Mouse (Mus musculus): Measurements from ENCODE around the gene Nrip2.
A peak's percentile ranks its signal among the peaks of the same experiment; 100 is the strongest.

The Nrip2 gene

DNA sequence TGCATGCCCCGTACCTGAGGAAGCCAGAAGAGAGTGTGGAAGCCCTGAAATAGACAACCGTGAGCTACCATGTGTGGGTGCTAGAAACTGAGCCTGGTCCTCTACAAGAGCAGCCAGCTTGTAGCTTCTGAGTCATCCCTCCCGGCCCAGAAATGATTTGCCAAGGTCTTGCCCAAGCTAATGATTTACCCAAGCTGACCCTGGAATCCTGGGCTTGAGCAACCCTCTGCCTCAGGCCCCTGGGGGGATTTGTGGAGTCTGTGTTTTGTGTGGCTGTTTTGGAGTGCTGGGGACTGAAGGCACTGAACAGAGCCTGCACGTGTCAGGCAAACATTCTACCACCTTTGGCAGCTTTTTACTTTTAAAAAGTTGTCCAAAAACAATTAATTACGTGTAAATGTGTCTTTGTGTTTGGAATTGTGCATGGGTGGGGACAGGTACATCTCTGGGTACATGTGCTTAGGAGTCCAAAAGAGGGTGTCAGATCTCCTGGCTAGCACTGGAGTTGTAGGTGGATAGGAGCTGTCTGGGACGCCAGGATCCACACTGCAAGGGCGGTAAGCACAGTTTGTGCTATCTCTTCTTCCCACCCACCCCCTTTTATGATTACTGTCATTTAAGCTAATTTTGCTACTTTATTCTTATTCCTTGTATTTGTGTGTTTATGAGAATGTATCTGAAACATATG lies 1.4 kb upstream of the Nrip2 start:
- DNase-seq (ENCODE audit: low read depth, low spot score): no peak

DNA sequence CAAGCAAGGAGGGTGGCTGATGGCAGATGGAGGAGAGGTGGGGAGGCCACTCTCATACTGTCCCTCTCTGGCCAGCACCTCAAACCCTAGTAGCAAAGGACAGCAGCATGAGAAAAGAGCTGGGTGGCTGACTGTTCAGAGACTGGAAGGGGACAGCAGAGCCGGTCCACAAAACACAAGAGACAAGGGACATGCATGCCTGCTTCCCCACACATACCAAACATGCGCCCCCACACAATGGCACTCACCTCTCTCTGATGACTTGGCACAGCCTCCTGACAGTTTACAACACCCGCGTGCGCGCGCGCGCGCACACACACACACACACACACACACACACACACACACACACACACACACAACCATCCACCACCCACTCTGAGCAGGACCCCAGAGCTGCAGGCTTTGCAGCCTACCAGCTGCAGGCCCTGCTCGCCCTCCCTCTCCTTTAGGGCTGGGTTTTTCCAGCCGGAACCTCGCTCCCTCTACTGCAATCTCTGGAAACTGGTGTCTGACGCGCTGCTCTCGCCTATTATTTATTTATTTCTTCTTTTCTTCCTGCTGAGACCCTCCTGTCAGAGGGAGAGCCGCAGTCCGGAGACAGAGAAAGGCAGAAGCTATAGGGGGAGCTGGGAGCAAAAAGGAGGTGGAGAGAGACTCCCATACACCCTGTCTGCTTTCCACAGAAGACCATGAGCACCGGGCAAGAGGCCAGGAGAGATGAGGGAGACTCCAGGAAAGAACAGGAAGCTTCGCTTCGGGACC lies 507 bp downstream of the Nrip2 start:
- no peak for DNase-seq (ENCODE audit: low read depth, low spot score)

DNA sequence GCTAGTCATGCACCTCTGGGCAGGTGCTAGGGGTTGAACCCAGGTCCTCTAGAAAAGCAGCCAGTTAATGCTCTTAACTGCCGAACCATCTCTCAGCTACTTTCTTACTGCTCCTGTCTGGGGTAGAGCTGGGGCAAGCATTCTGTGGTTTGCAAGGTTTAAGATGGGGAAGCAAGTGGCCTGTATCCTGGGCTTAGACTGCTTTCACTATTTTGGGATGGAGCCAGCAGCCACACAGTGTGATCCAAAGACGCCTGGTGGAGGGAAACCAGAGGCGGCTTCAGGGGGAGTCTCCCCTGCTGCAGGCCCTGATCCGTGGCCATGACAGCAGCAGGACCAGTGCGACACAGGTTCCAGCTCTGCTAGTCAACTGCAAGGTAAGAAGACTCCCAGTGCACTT lies 5.6 kb downstream of the Nrip2 start:
- no peak for DNase-seq (ENCODE audit: low read depth, low spot score)

DNA sequence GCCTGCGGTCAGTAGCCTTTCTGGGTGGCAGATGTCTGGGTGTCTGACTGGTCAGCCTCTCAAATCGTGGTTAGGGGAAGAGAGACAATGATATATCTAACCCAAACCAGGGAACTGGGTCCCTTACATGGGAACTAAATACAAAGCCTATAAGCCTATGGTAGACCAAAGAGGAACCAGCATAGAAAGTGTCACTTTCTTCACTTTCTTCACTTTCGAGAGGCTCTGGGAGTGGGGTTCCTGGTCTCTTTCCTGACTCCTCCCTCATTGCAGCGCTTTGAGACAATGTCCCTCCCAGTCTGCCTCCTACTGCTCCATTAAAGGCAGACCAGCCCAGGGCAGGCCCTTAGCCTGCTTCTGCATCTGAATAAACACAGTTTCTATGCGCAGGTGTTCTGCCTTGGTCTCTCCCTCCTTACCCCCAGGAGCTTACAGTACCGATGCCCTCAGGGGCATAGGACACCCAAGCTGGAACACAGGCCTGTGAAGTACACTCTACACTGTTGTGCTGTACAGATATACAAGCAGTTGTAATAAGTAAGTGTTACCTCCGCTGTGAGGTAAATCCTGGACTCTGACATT lies 9.5 kb downstream of the Nrip2 start:
- DNase-seq (ENCODE audit: low read depth, low spot score): no peak

DNA sequence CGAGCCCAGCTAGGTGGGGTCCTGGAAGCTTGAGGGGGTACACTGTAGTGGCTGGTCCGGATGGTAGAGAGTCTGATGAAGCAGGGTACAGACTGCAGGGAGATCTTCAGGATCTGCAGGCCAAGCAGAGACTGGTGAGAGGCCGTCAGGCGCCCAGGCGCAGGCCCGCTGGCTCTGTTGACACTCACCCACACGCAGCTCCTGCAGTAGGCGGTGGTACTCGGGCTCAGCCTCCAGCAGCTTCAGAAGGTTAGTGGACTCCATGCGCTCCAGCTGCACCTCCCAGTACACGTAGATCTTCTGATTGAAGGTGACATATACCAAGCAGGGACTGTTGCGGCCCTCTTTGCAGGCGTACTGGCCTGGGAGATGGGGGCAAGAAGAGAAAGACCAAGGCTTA lies 11.2 kb downstream of the Nrip2 start:
- DNase-seq (ENCODE audit: low read depth, low spot score): no peak

DNA sequence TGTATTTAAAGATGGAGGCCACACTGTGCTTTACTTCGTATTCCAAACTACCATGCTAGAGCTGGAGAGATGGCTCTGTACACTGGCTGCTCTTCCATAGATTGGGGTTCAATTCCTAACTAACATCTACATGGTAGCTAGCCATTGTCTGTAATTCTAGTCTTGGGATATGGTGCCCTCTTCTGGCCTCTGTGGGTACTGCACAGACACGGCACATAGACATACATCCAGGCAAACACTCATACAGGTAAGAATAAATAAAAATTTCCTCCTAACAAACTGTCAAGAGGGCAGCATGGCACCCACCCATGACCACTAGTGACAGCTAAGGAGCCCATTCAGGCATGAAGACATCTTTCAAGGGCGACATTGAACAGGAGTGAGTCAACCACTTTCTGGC lies 12.0 kb downstream of the Nrip2 start:
- peak; percentile 61 for DNase-seq (ENCODE audit: low read depth, low spot score)

DNA sequence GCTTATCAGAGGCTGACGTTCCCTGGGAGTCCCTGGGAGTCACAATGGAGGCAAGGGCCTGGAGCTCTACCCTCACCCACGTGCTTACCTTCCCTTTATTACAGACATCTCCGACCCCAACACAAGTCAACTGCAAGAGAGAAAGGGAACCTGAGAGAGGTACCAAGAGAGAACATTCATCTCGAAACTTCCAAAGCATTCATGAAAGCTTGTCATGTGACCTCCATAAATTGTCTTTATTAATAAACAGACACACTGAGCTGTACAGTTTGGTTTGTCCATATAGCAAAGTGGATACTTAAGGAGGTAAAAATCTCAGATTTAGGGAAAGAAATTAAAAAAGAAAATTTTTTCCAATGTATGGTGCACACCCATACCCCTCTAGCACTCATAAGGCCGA lies 17.1 kb downstream of the Nrip2 start:
- no peak for DNase-seq (ENCODE audit: low read depth, low spot score)

DNA sequence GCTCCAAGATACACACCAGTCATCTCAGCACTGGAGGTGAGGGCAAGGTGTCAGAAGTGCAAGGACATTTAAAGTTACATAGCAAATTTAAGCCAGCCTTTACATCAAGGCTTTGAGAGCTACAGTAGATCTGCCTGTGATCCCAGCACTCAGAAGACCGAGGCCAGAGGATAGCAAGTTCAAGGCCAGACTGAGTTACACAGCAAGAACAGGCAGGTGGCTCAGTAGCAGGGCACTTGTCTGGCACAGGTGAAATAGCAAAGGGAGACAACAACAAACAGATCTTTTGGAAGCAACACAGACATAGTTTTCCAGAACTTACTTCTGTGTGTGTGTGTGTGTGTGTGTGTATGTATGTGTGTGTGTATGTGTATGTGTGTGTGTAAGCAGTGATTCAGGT lies 19.0 kb downstream of the Nrip2 start:
- DNase-seq (ENCODE audit: low read depth, low spot score): no peak

DNA sequence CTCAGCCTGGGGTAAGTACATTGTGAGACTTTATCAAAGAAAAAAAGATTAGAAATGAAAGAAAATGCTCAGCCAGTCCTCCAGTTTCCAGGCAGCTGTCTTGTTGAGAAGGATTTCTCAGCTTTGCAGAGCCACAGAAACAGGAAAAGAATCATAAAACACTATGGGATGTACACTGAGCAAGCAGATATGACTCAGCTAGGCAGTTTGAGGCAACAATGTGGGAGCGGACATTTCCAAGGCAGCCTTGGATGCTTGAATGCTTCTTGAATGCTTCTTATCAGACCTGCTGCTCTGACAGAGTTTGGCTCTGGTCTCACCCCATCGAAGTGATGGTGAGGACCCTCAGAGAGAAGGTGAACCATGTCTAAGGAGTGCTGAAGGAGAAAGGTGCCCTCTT lies 21.9 kb downstream of the Nrip2 start:
- no peak for DNase-seq (ENCODE audit: low read depth, low spot score)

DNA sequence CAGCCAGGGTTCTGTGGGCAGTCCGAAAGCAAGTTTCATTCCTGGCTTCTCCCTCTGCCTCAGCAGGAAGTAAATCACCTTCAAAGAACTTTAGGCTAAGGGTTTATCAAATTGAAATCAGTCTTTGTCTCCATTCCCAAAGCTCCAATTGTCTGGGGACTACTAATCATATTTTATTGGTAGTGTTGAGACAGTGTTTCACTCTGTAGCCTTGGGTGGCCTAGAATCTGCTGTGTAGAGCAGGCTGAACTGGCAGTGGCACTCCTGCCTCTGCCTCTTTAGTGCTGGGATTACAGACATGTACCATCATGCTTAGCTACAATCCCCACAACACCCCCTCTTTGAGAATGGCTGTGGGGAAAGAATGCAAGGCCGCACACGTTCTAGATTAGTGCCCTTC lies 22.4 kb downstream of the Nrip2 start:
- DNase-seq (ENCODE audit: low read depth, low spot score): no peak

DNA sequence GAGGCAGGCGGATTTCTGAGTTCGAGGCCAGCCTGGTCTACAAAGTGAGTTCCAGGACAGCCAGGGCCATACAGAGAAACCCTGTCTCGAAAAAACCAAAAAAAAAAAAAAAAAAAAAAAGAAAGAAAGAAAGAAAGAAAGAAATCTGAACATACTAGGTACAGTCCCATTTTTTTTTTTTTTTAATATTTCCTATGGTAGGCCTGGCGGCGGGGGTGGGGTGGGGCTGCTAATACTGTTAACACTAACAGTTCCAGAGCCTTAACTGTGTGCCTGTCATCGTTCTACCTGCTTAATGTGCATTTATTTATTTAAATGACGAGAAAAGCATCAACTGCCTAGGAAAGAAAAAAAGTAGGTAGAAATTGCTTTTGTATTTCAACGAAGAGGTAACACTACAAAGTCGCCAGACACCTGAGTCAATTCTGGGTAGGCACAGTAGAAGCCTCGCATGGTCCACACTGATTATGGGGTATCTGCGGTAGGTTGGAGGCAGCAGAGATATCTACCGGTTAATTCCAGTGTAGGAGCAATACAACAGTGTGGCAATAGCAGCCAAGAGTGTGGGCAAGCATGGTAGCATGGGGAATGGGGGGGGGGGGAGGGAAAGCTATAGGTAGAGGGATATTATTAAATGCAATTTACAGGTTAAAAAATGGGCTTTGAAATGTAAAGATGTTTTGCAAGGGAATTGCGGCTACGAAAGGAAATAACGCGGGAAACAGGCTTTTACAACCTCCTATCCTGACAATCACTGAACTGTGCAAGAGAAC lies 24.6 kb downstream of the Nrip2 start:
- no peak for DNase-seq (ENCODE audit: low read depth, low spot score)

DNA sequence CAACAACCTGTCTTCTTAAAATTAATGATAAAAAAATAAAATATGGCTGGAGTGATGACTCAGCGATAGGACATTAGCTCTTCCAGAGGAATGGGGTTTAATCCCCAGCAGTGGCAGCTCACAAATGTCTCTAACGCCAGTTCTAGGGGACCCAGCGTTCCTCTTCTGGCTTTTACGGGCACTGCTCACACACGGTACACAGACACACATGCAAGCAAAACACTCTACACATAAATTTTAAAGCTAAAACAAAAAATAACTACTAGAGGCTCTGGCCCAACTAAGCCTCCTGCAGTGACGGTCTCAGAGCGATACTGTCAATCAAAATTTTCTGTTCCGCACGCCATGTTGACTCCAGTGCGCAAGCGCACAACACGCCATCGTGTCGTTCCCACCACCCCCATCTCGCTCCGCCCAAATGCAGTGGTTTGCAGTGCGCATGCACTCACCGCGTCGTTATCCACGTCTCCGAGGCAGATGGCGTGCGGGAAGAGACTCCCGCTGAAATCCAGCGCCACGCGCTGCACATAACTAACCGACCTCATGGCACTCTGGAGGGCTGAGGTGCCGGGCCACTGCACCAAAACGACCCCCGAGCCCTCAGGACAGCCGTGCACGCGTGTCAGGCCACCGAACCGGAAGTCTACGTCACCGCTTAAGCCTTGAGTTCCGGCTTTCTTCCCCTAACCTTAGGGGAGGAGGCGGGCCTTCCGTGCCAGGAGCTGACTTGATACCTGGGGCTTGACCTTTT lies 25.3 kb downstream of the Nrip2 start, which contains the start of gene Itfg2:
Gene Itfg2, minus strand, starts transcription at position 663 of the 751 bp plus-strand sequence.
- peak; percentile 97 for DNase-seq (ENCODE audit: low read depth, low spot score)

DNA sequence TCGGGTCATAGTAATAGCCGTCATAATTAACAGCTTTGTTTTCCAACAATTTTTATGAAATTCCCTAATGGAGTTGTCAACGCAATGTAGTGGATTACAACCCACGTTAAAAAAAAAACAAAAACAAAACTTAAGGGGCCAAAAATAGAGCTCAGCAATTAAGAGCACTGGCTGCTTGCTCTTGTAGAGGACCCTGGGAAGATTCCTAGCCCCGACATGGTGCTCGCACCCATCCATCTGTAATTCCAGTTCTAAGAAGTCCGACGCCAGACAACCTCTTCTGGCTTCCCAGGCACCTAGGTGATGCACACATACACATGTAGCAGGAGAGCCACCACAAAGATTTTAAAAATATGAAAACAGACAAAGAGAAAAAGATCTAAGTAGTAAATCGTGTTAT lies 25.9 kb downstream of the Nrip2 start:
- DNase-seq (ENCODE audit: low read depth, low spot score): no peak

DNA sequence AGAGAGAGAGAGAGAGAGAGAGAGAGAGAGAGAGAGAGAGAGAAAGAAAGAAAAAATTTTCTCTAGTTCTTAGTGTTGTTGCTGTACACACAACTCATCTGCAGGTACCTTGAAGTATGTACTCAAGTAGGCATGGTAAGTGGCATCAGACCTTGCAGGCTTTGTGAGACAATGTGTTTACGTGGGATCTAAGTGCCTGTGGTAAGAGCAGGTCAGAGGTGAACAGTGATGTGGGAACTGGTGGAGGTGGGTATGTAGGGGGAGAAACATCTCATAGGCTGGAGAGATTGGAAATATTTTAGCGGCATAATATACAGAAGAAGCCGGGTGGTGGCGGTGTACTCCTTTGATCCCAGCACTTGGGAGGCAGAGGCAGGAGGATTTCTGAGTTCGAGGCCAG lies 28.5 kb downstream of the Nrip2 start:
- DNase-seq (ENCODE audit: low read depth, low spot score): no peak

DNA sequence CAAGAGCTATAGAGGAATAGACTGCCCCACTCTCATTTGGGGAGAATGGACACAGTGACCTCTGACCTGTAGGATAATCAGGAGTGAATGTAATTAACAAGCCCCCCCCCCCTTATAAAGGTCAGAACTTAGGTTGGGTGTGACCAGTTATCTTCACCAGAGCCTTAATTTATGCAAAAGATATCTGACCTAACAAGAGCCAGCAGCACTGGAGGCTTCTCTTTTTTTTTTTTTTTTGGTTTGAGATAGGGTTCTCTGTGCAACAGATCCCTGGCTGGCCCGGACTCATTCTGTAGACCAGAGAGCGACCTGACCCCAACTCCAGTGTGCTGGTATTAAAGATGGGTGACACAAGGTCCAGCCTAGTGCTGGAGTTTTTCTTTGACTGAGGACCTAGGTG lies 30.2 kb downstream of the Nrip2 start:
- no peak for DNase-seq (ENCODE audit: low read depth, low spot score)

DNA sequence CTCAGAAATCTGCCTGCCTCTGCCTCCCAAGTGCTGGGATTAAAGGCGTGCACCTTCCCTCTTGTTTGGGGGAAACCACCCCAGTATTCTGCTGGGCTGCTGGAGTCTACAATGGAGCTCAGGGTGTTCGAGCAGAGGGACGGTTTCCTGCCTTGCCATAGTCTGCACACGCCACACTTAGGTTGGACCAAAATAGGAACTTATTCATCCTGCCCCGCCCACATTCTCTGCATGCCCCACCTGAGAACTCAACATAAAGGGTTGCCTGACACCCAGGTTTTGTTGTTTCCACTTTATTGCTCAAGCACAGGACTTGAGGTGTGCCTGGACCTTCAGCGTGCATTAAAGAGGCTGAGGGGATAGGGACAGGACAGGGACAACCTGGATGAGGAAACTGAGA lies 30.7 kb downstream of the Nrip2 start:
- DNase-seq (ENCODE audit: low read depth, low spot score): no peak

DNA sequence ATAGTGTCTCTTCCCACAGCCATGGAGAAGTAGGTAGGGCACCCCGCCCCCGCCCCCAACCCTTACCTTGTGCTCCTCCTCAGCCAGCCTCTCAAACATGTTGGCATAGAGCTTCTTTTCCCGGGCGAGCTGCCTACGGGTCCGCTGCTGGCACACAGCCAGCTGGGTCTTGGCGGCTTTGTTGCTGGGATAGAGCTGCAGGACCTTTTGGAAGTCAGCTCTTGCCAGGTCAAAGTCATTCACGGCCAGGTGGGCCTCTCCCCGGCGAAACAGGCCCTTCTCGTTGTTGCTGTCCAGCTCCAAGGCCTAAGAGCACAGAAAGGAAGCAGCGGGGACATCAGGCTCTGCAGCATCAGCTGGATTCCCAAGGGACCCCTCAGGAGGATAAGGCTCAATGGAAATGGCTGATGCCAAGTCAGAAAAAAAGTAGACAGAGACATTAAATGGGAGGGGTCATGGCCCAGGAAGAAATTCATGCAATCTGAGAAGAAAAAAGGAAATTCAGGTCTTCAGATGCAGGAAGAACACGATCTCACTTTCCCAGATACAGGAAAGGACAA lies 33.3 kb downstream of the Nrip2 start:
- DNase-seq (ENCODE audit: low read depth, low spot score): no peak

DNA sequence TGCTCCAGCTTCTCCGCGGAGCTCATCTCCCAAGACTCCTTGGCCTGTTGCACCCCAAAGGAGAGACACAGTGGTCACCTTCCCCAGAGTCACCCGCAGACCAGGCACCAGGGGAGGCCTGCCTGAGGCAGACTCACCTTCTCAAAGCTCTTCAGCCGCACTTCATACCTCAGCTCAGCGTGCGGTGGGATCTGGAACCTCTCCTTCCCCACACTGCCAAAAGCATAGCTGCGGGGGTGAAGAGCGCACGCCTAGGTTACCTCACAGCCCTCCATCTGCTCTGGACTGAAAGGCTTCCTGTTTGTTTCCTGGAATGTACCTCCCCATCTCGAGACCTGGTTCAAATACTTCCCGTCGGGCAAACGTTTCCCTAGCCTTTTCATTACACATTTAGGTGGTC lies 34.5 kb downstream of the Nrip2 start:
- DNase-seq (ENCODE audit: low read depth, low spot score): no peak

DNA sequence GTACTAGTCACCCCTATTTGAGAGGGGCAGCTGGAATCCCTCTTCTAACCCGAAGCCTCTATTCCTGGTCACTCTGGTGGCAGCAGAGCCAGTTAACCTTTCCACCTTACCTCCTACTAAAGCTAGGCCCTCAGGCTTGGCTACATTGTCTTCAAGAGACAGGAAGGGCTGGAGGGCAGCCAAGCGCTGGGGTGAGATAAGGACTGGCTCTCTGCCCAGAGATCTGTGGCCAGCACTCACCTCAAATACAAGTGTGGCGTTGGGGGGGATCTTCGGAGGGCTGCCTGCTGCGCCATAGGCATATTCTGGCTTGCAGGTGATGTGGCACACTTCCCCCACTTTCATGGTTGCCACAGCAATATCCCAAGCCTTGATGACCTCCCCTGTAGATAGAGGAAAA lies 36.4 kb downstream of the Nrip2 start:
- no peak for DNase-seq (ENCODE audit: low read depth, low spot score)

DNA sequence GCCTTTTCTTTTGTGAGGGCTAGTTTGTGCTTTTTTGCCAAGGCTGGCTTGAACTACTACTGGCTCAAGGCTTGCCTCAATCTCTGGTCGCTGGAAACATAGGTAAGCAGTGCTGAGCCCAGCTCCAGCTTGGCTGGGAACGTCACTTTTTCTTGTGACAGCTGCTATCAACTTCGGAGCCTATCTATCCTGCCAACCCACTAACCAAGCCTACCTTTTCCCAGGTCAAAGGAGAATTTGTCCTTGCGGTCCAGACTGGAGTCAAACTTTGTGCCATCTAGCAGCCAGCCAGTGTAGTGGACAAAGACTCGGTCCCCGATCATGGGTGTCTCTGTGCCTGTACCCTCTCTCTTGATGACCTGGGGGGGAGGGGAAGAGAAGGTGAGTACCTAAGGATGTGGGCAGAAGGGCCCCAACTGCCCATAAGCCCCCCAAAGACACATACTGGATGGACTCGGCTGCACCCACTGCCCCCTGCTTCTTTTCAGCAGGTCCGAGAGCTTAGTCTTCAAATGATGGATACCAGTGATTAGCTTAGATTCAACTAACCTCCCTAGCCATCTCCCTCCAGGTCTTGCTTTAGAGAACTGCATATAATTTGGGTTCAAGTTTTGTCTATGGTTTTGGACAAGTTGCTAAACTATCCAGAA lies 37.4 kb downstream of the Nrip2 start:
- no peak for DNase-seq (ENCODE audit: low read depth, low spot score)

DNA sequence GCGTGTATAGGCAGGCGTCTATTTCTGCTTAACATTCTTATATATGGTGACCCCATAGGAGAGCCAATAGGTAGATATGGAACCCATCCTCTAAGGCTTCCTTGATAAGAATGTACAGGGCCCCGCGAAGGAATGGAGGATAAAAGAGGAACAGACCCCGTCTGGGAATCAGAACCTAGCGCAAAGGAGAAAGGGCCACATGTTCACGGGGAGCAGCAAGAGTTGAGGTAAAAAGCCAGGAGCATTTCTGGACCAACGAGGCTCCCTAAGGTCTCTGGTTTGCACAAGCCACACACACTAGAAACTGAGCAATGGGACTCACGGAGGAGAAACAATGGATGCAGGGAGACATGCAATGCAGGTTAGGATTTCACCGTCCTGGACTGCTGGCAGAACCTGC lies 38.2 kb downstream of the Nrip2 start:
- DNase-seq (ENCODE audit: low read depth, low spot score): no peak
